Mouse (Mus musculus) C2C12 (cell line): Measurements from ENCODE around the gene Dync1i1.

ENCODE experiments used
- CEBPB ChIP-seq: IDR thresholded peaks from one replicate; pipeline ENCODE4 v1.6.1; 2011; ENCODE audit warnings: low read depth, mild to moderate bottlenecking, control low read depth, moderate library complexity
- CTCF ChIP-seq: IDR thresholded peaks from one replicate; pipeline ENCODE4 v1.5.1; 2011; ENCODE audit not compliant: control insufficient read depth, insufficient read depth, insufficient read length
- MYOD1 ChIP-seq: IDR thresholded peaks from one replicate; pipeline ENCODE4 v1.6.1; 2011; ENCODE audit warnings: low read depth; ENCODE audit not compliant: control insufficient read depth, insufficient read length
- MYOG ChIP-seq: IDR thresholded peaks from one replicate; pipeline ENCODE4 v1.6.1; 2011; ENCODE audit not compliant: control insufficient read depth, insufficient read length; ENCODE audit errors: extremely low read depth
- USF1 ChIP-seq: IDR thresholded peaks from one replicate; pipeline ENCODE4 v1.6.1; 2011; ENCODE audit warnings: low read depth, mild to moderate bottlenecking, control low read depth, moderate library complexity

DNA sequence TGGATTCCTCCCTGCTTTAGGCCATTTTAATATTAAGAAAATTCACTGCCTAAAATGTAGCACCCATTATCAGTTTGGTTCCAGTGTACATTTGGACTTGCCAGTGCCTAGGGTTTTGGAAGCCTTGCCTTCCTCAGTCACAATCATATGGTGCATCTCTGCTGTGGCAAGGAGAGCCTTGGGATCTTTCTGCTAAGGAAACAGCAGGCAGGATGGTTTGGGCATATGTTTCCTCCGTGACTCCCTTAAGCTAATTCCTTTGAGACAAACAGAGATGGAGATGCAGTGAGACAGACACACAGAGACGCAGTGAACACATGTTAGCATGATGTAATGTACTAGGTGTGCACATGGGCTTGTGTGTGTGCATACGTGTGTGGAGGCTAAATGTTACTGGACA is 7.8 kb downstream of the Dync1i1 start:
- TF ChIP-seq CTCF (no peak), MYOG (no peak), USF1 (no peak), CEBPB (no peak), MYOD1 (no peak)
